Mouse (Mus musculus) MEL (cell line): ENCODE measurements around the gene Dhx35. TPM values are rescaled to one million over a fixed set of nuclear protein-coding genes. Genes with fewer than 3 reads are reported as not detected.

Source experiments
- DNase-seq: peaks from one replicate; pipeline ENCODE4 v3.0.0; 2011; ENCODE audit warnings: low read depth, low spot score
- H3K27ac ChIP-seq: 2 replicates; pipeline ENCODE4 v1.5.1; 2012; ENCODE audit warnings: low read depth, mild to moderate bottlenecking, control low read depth, low read length, moderate library complexity; ENCODE audit not compliant: control insufficient read depth
- H3K27me3 ChIP-seq, 2 experiments: fragments of 150-350 bp in 1 of 2; sonication (generic) in 1 of 2; 2 replicates each; pipeline ENCODE4 v1.6.1; 2012; ENCODE audit warnings: low read length in 2 of 2, mild to moderate bottlenecking in 2 of 2, improper control_type of control experiment in 1 of 2, moderate library complexity in 1 of 2; ENCODE audit not compliant: insufficient read depth in 2 of 2, control insufficient read depth in 1 of 2
- H3K36me3 ChIP-seq, 2 experiments: 2 replicates each; pipeline ENCODE4 v1.6.1; 2012 to 2014; ENCODE audit warnings: low read length in 2 of 2, improper control_type of control experiment in 1 of 2, inconsistent platforms in 1 of 2, mild to moderate bottlenecking in 1 of 2; ENCODE audit not compliant: insufficient read depth in 2 of 2, control insufficient read depth in 1 of 2
- H3K4me1 ChIP-seq, 2 experiments: fragments of 150-350 bp in 1 of 2; sonication (generic) in 1 of 2; 2 replicates each; pipeline ENCODE4 v1.6.1; 2012; ENCODE audit warnings: low read length in 2 of 2, improper control_type of control experiment in 1 of 2, mild to moderate bottlenecking in 1 of 2; ENCODE audit not compliant: insufficient read depth in 2 of 2, control insufficient read depth in 1 of 2
- H3K4me3 ChIP-seq, 2 experiments: fragments of 150-350 bp in 1 of 2; sonication (generic) in 1 of 2; 2 replicates each; pipeline ENCODE4 v1.5.1; 2012; ENCODE audit warnings: low read depth in 2 of 2, low read length in 2 of 2, mild to moderate bottlenecking in 2 of 2, moderate library complexity in 2 of 2, control low read depth in 1 of 2, improper control_type of control experiment in 1 of 2; ENCODE audit not compliant: control insufficient read depth in 1 of 2, insufficient read depth in 1 of 2
- H3K79me2 ChIP-seq: 2 replicates; pipeline ENCODE4 v1.6.1; 2012; ENCODE audit warnings: mild to moderate bottlenecking, low read length, moderate library complexity; ENCODE audit not compliant: control insufficient read depth, poor library complexity, insufficient read depth
- H3K9ac ChIP-seq: 2 replicates; pipeline ENCODE4 v1.6.1; 2012; ENCODE audit warnings: low read depth, mild to moderate bottlenecking, control low read depth, low read length, moderate library complexity; ENCODE audit not compliant: control insufficient read depth, poor library complexity, severe bottlenecking
- H3K9me3 ChIP-seq: fragments of 150-350 bp; sonication (generic); replicated peaks from 2 replicates; pipeline ENCODE4 v1.6.1; 2012; ENCODE audit warnings: mild to moderate bottlenecking, low read length, improper control_type of control experiment, moderate library complexity; ENCODE audit not compliant: insufficient read depth
- CHD1 ChIP-seq: IDR thresholded peaks from 2 replicates; pipeline ENCODE4 v1.6.1; 2012; ENCODE audit warnings: low read depth, mild to moderate bottlenecking, inconsistent platforms, low read length, improper control_type of control experiment
- CHD2 ChIP-seq: IDR thresholded peaks from 2 replicates; pipeline ENCODE4 v1.6.1; 2011; ENCODE audit warnings: low read length, improper control_type of control experiment
- CTCF ChIP-seq, 3 experiments: IDR thresholded peaks in 2 of 3; conservative IDR thresholded peaks in 1 of 3; 2 replicates each; pipeline ENCODE4 v1.5.1; 2011 to 2012; ENCODE audit warnings: low read length in 3 of 3, low read depth in 2 of 3, mild to moderate bottlenecking in 2 of 3, improper control_type of control experiment in 1 of 3, inconsistent platforms in 1 of 3, mixed read lengths in 1 of 3, moderate library complexity in 1 of 3; ENCODE audit not compliant: control insufficient read depth in 1 of 3, insufficient read depth in 1 of 3, poor library complexity in 1 of 3, severe bottlenecking in 1 of 3
- E2F4 ChIP-seq: IDR thresholded peaks from 2 replicates; pipeline ENCODE4 v1.6.1; 2011; ENCODE audit warnings: low read depth, low read length, improper control_type of control experiment, borderline replicate concordance
- ELF1 ChIP-seq: IDR thresholded peaks from 2 replicates; pipeline ENCODE4 v1.6.1; 2014; ENCODE audit warnings: low read depth, mild to moderate bottlenecking, inconsistent platforms, low read length, improper control_type of control experiment, moderate library complexity
- GABPA ChIP-seq: IDR thresholded peaks from 2 replicates; pipeline ENCODE4 v1.6.1; 2012; ENCODE audit warnings: low read depth, mild to moderate bottlenecking, inconsistent platforms, low read length, improper control_type of control experiment, moderate library complexity
- GATA1 ChIP-seq: IDR thresholded peaks from 2 replicates; pipeline ENCODE4 v1.6.1; 2011; ENCODE audit warnings: low read depth, low read length, improper control_type of control experiment
- HCFC1 ChIP-seq: IDR thresholded peaks from 2 replicates; pipeline ENCODE4 v1.6.1; 2012; ENCODE audit warnings: low read depth, mild to moderate bottlenecking, inconsistent platforms, low read length, improper control_type of control experiment, moderate library complexity
- JUND ChIP-seq: IDR thresholded peaks from 2 replicates; pipeline ENCODE4 v1.6.1; 2011; ENCODE audit warnings: low read depth, mild to moderate bottlenecking, improper control_type of control experiment, low read length
- MAX ChIP-seq: IDR thresholded peaks from 2 replicates; pipeline ENCODE4 v1.6.1; 2011; ENCODE audit warnings: low read length, improper control_type of control experiment
- MYB ChIP-seq: IDR thresholded peaks from 2 replicates; pipeline ENCODE4 v1.6.1; 2011; ENCODE audit warnings: mild to moderate bottlenecking, low read depth, low read length, improper control_type of control experiment
- MYC ChIP-seq: IDR thresholded peaks from 2 replicates; pipeline ENCODE4 v1.6.1; 2011; ENCODE audit warnings: low read depth, mild to moderate bottlenecking, low read length, improper control_type of control experiment, moderate library complexity
- NELFE ChIP-seq: IDR thresholded peaks from 2 replicates; pipeline ENCODE4 v1.6.1; 2011; ENCODE audit warnings: low read depth, low read length, improper control_type of control experiment
- POLR2A ChIP-seq, 2 experiments: IDR thresholded peaks; 2 replicates each; pipeline ENCODE4 v1.6.1; 2011 to 2012; ENCODE audit warnings: low read length in 2 of 2, mild to moderate bottlenecking in 2 of 2, control low read depth in 1 of 2, improper control_type of control experiment in 1 of 2, low read depth in 1 of 2, moderate library complexity in 1 of 2; ENCODE audit not compliant: control insufficient read depth in 1 of 2, insufficient read depth in 1 of 2, poor library complexity in 1 of 2
- POLR2AphosphoS2 ChIP-seq: IDR thresholded peaks from 2 replicates; pipeline ENCODE4 v1.6.1; 2011; ENCODE audit warnings: low read length, improper control_type of control experiment
- RAD21 ChIP-seq: IDR thresholded peaks from 2 replicates; pipeline ENCODE4 v1.6.1; 2011; ENCODE audit warnings: mild to moderate bottlenecking, low read depth, low read length, improper control_type of control experiment
- RCOR1 ChIP-seq: IDR thresholded peaks from 2 replicates; pipeline ENCODE4 v1.6.1; 2012; ENCODE audit warnings: low read depth, mild to moderate bottlenecking, inconsistent platforms, low read length, improper control_type of control experiment
- SIN3A ChIP-seq: IDR thresholded peaks from 2 replicates; pipeline ENCODE4 v1.6.1; 2012; ENCODE audit warnings: low read length, improper control_type of control experiment, inconsistent platforms
- TBP ChIP-seq: IDR thresholded peaks from 2 replicates; pipeline ENCODE4 v1.8.0; 2011; ENCODE audit warnings: low read depth, low read length, improper control_type of control experiment
- ZC3H11A ChIP-seq: IDR thresholded peaks from 2 replicates; pipeline ENCODE4 v1.6.1; 2012; ENCODE audit warnings: low read depth, mild to moderate bottlenecking, inconsistent platforms, low read length, improper control_type of control experiment
- ZMIZ1 ChIP-seq: IDR thresholded peaks from 2 replicates; pipeline ENCODE4 v1.6.1; 2012; ENCODE audit warnings: low read depth, mild to moderate bottlenecking, inconsistent platforms, low read length, improper control_type of control experiment, moderate library complexity
- polyA plus RNA-seq, 2 experiments: library from polyadenylated mRNA; stranded (reverse) in 1 of 2; unstranded in 1 of 2; fragments of >175 nt in 1 of 2; fragments of >200 nt in 1 of 2; gene quantifications; 2 replicates each; pipeline versions ENCODE4 v1.2.1 to v1.2.4; 2012; ENCODE audit warnings: low replicate concordance in 2 of 2, low read depth in 1 of 2; ENCODE audit not compliant: insufficient read length in 2 of 2, insufficient read depth in 1 of 2, missing spikeins in 1 of 2
- total RNA-seq: library from RNA; depleted of rRNA; stranded (reverse); fragments of 300-350 nt; gene quantifications from 2 replicates; pipeline ENCODE4 v1.2.3, GENCODE M21; 2012

Dhx35 gene
- total and polyA plus RNA-seq, 3 experiments = 18.5 to 23.6 TPM; not detected in 1

DNA sequence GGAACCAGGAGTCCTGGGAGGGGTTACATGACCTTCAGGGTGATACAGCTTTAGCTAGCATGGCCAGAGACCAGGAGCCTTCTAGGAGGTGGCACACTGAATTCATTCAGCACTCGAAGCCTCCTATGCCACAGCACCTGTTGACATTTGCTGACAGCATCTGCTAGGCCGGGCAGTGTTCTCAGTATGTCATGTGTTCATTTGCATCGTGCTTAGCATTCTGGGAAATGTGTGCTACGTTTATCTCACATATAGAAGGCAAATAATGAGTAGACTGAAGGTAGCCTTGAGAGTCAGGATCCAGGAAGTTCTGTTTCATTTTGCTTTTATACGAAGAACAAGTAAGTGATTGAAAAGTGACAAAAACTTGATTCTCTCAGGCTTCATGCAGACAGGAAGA, 50.4 kb downstream of the Dhx35 start:
- no peaks in the 10 kb centered on the region for H3K4me1 ChIP-seq
- no peak for DNase-seq
- no peak overlapping the region for H3K9ac ChIP-seq
- H3K27ac ChIP-seq = no peak overlapping the region
- H3K79me2 ChIP-seq = no peaks in the 10 kb centered on the region
- no peaks in the 10 kb centered on the region for H3K27me3 ChIP-seq
- TF ChIP-seq MYB (no peak), ZC3H11A (no peak), GABPA (no peak), MAX (no peak), CHD2 (no peak), RAD21 (no peak), CHD1 (no peak)
- H3K9me3 ChIP-seq = no peaks in the 10 kb centered on the region
- H3K4me3 ChIP-seq = no peak overlapping the region
- no peaks in the 10 kb centered on the region; a peak in 1 of 4 replicates for H3K36me3 ChIP-seq

DNA sequence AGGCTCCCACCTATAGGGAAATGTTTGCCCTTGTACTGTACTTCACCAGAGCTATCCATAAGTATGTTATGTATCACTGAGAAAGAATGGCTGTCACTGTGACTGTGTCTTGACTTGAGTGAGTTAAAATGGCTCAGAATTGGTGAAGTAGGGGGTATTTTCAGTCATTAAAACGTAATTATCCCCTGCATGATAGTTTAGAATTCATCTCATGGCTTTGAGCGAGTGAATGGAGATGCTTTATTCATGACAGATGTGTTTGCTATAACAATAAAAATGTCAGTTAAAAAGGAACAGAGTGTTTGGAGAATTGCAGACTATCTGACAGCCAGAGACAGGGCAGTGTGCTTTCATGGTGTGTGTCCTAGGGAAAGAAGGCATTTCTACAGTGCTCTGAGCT, 51.6 kb downstream of the Dhx35 start:
- Histone ChIP-seq H3K79me2 (no peaks in the 10 kb centered on the region), H3K36me3 (no peaks in the 10 kb centered on the region; a peak in 1 of 4 replicates), H3K4me3 (no peak overlapping the region), H3K27ac (no peak overlapping the region), H3K4me1 (no peaks in the 10 kb centered on the region), H3K9ac (no peak overlapping the region), H3K27me3 (no peaks in the 10 kb centered on the region), H3K9me3 (no peaks in the 10 kb centered on the region)
- no peak for TF ChIP-seq POLR2A (IDR thresholded peaks at IDR 0.05; ENCODE audit: control insufficient read depth in 1 of 2, insufficient read depth in 1 of 2, low read depth in 1 of 2, low read length in 2 of 2, poor library complexity in 1 of 2)
- no peak for TF ChIP-seq RCOR1
- no peak for TF ChIP-seq MYB
- no peak for TF ChIP-seq SIN3A
- no peak for TF ChIP-seq JUND
- TF ChIP-seq POLR2AphosphoS2 = no peak
- no peak for TF ChIP-seq CTCF (IDR thresholded peaks at IDR 0.05 in 2 of 3, conservative IDR thresholded peaks at IDR 0.05 in 1 of 3; ENCODE audit: control insufficient read depth in 1 of 3, insufficient read depth in 1 of 3, low read depth in 2 of 3, low read length in 3 of 3, poor library complexity in 1 of 3, severe bottlenecking in 1 of 3)
- TF ChIP-seq NELFE = no peak
- TF ChIP-seq CHD2 = no peak
- no peak for TF ChIP-seq GATA1
- TF ChIP-seq ELF1 = no peak
- TF ChIP-seq MYC = no peak
- no peak for TF ChIP-seq E2F4
- TF ChIP-seq GABPA = no peak
- no peak for TF ChIP-seq HCFC1
- TF ChIP-seq TBP = no peak
- TF ChIP-seq ZMIZ1 = no peak
- no peak for DNase-seq
